Mouse (Mus musculus) embryonic facial prominence, embryonic 11.5 days (tissue): ENCODE measurements around the gene Arl6. TPM values are rescaled to one million over a fixed set of nuclear protein-coding genes. Genes with fewer than 3 reads are reported as not detected.
A peak's percentile ranks its signal among the peaks of the same experiment; 100 is the strongest.

Experiments
- ATAC-seq: fragments of 200-750 bp; cut with Nextera tagmentation; replicated peaks from 2 replicates; pipeline ENCODE4 v1.8.0; 2017; ENCODE audit warnings: low read depth; ENCODE audit not compliant: insufficient number of reproducible peaks, low FRiP score, low TSS enrichment
- DNase-seq: peaks from one replicate; pipeline ENCODE4 v3.0.0-alpha.2; 2015; ENCODE audit warnings: low spot score
- H3K27ac ChIP-seq: fragments of 300-500 bp; sonication (generic); replicated peaks from 2 replicates; pipeline ENCODE4 v1.5.1; 2014; ENCODE audit warnings: mild to moderate bottlenecking, low read depth, low read length, control low read depth
- H3K27me3 ChIP-seq: fragments of 300-500 bp; sonication (generic); 2 replicates; pipeline ENCODE4 v1.6.1; 2014; ENCODE audit warnings: mild to moderate bottlenecking, low read length, moderate library complexity, mixed read lengths; ENCODE audit not compliant: control insufficient read depth, insufficient read depth
- H3K36me3 ChIP-seq: fragments of 300-500 bp; sonication (generic); replicated peaks from 2 replicates; pipeline ENCODE4 v1.6.1; 2014; ENCODE audit warnings: low read depth, mild to moderate bottlenecking, low read length, moderate library complexity, mixed read lengths; ENCODE audit not compliant: control insufficient read depth, insufficient read depth
- H3K4me1 ChIP-seq: fragments of 300-500 bp; sonication (generic); 2 replicates; pipeline ENCODE4 v1.6.1; 2014; ENCODE audit warnings: low read length, mixed read lengths; ENCODE audit not compliant: control insufficient read depth, insufficient read depth
- H3K4me2 ChIP-seq: fragments of 300-500 bp; sonication (generic); 2 replicates; pipeline ENCODE4 v1.6.1; 2014; ENCODE audit warnings: low read depth, mild to moderate bottlenecking, control low read depth, low read length, moderate library complexity
- H3K4me3 ChIP-seq: fragments of 300-500 bp; sonication (generic); 2 replicates; pipeline ENCODE4 v1.5.1; 2014; ENCODE audit warnings: low read depth, low read length, control low read depth
- H3K9ac ChIP-seq: fragments of 300-500 bp; sonication (generic); replicated peaks from 2 replicates; pipeline ENCODE4 v1.6.1; 2014; ENCODE audit warnings: mild to moderate bottlenecking, control low read depth, low read length
- H3K9me3 ChIP-seq: fragments of 300-500 bp; sonication (generic); replicated peaks from 2 replicates; pipeline ENCODE4 v1.6.1; 2016; ENCODE audit warnings: mild to moderate bottlenecking, low read length, inconsistent platforms, mixed read lengths; ENCODE audit not compliant: control insufficient read depth
- WGBS: fragments of 180-500 bp; shearing (Covaris S2); extraction: QIAGEN DNeasy Blood & Tissue Kit; methylation state at CpG from one replicate; pipeline ENCODE4 v1.1.7; 2014; 5-methylcytosine and 5-hydroxymethylcytosine counted together
- polyA plus RNA-seq: library from polyadenylated mRNA; unstranded; fragments of >200 nt; fragmentation: Nextera tagmentation; extraction: Ambion mirVana; gene quantifications from 2 replicates; pipeline ENCODE4 v1.2.1, GENCODE M21; 2014

The Arl6 gene
- polyA plus RNA-seq, 1 experiment from 2014 or later: 50.1 TPM

GRCm38 (mm10) chr16:59598997-59599396 lies 40.2 kb downstream of the Arl6 start:
- Histone ChIP-seq H3K27me3 (no peaks in the 10 kb centered on the region), H3K9ac (no peak overlapping the region), H3K4me2 (peak overlapping the region; percentile 25; the same call in 1 of the 2 replicates), H3K4me3 (peak overlapping the region; percentile 76; the same call in 1 of the 2 replicates), H3K27ac (no peak overlapping the region), H3K36me3 (no peaks in the 10 kb centered on the region), H3K9me3 (no peaks in the 10 kb centered on the region), H3K4me1 (no peaks in the 10 kb centered on the region)
- peak; percentile 49 for DNase-seq
- ATAC-seq: no peak
- 18% methylated on average over 4 of the region's 4 CpGs for WGBS

DNA sequence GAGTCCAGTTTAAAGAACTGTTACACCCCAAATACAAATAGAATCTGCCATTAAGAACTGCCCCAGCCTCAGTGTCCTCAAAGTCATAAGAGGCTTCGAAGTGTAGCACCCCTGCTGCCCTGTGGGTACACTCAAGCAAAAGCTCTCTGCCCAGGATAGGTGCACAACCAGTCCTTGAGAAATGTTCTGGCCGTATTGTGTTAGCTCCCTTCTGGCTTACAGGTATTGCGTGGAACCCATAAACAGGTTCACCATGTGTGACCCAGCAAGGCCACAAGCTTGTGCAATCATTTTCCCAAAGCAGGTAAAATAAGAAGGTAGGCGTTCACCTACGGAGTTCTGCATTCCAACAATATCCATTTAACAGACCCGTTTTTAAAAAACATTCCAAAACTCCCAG lies 41.9 kb downstream of the Arl6 start:
- Histone ChIP-seq H3K4me1 (no peaks in the 10 kb centered on the region), H3K9ac (no peak overlapping the region), H3K4me2 (no peak overlapping the region), H3K36me3 (no peaks in the 10 kb centered on the region), H3K27me3 (no peaks in the 10 kb centered on the region), H3K27ac (no peak overlapping the region), H3K9me3 (no peaks in the 10 kb centered on the region), H3K4me3 (no peak overlapping the region)
- DNase-seq (no peak), ATAC-seq (no peak)
- 90% methylated on average over 6 of the region's 6 CpGs for WGBS

- DNase-seq: no peak
- ATAC-seq: no peak
- Histone ChIP-seq H3K9me3 (no peaks in the 10 kb centered on the region), H3K4me2 (no peak overlapping the region), H3K4me3 (no peak overlapping the region), H3K4me1 (no peaks in the 10 kb centered on the region), H3K27ac (no peak overlapping the region), H3K9ac (no peak overlapping the region), H3K27me3 (no peaks in the 10 kb centered on the region), H3K36me3 (no peaks in the 10 kb centered on the region)
- WGBS: 75% methylated on average over 3 of the region's 3 CpGs
Observed at GRCm38 (mm10) chr16:59594714-59595113, 44.5 kb downstream of the Arl6 start.

- no peaks in the 10 kb centered on the region for H3K27me3 ChIP-seq
- no peak for ATAC-seq
- peaks cover 3% of the 10 kb centered on the region; the same call in 1 of the 2 replicates for H3K4me1 ChIP-seq
- no peak overlapping the region for H3K4me3 ChIP-seq
- H3K9me3 ChIP-seq: no peaks in the 10 kb centered on the region
- no peak overlapping the region for H3K4me2 ChIP-seq
- peak; percentile 50 for DNase-seq
- no peaks in the 10 kb centered on the region for H3K36me3 ChIP-seq
- no peak overlapping the region for H3K9ac ChIP-seq
- WGBS: 52% methylated on average over 6 of the region's 6 CpGs
- no peak overlapping the region for H3K27ac ChIP-seq
Observed at GRCm38 (mm10) chr16:59590790-59591189, 48.4 kb downstream of the Arl6 start.

DNA sequence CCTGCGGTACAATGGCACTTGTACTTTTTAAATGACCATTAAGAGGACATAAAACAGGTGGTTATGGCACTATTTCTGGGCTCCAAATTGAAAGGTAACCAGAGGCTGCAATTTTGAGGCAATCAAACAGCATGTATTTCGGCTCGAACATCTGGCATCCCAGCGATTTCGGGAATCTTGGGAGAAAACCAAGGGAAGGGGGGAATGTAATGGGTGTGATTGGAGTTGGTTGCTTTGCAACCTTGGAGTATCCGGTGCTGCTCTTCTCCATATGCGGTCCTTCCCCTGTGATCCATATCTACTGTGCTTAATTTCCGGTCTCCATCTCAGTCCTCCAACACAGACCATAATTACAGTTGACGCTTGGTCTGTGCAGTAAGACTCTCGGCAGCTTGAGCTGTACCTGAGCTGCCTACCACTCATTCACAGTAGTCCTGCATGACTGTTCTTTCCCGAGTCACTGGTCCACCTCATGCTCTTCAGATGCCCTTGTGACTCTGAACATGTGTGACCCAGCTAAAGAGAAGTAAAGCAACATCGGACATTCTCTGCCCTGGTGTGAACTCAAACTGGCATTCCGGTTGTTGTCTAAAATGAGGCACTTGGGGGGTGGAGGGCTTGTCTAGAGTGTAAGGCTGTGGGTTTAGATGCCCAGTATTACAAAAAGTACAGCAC lies 50.7 kb downstream of the Arl6 start:
- no peaks in the 10 kb centered on the region for H3K27me3 ChIP-seq
- no peak overlapping the region for H3K27ac ChIP-seq
- no peaks in the 10 kb centered on the region for H3K36me3 ChIP-seq
- H3K4me2 ChIP-seq: no peak overlapping the region
- H3K4me1 ChIP-seq: peaks cover 3% of the 10 kb centered on the region; the same call in 1 of the 2 replicates
- no peak overlapping the region for H3K9ac ChIP-seq
- no peak overlapping the region for H3K4me3 ChIP-seq
- no peaks in the 10 kb centered on the region for H3K9me3 ChIP-seq
- 93% methylated on average over 13 of the region's 13 CpGs for WGBS
- DNase-seq (no peak), ATAC-seq (no peak)

DNA sequence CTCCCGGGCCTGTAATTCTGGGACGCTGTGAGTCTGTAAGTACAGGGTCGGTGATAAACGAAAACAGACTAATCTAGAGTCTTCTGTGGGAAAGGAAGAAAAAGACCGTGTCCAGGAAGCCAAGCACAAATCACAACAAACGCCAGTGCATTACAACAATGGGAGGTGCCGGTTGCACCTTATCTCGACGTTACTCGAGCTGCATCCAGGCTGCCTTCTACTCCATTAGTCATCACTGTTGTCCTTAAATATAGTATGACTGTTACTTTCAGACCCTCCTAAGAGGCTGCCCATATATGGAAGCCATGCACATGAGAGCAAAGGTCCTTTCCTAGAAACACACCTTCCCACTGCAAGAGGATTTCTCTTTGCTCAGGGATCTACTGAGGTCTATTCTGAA lies 51.4 kb downstream of the Arl6 start:
- H3K9ac ChIP-seq: no peak overlapping the region
- no peak overlapping the region for H3K27ac ChIP-seq
- no peak overlapping the region for H3K4me2 ChIP-seq
- ATAC-seq (no peak), DNase-seq (no peak)
- H3K4me3 ChIP-seq: no peak overlapping the region
- no peaks in the 10 kb centered on the region for H3K9me3 ChIP-seq
- H3K4me1 ChIP-seq: peaks cover 3% of the 10 kb centered on the region; the same call in 1 of the 2 replicates
- 80% methylated on average over 10 of the region's 10 CpGs for whole genome bisulfite sequencing
- H3K36me3 ChIP-seq: no peaks in the 10 kb centered on the region
- H3K27me3 ChIP-seq: no peaks in the 10 kb centered on the region

DNA sequence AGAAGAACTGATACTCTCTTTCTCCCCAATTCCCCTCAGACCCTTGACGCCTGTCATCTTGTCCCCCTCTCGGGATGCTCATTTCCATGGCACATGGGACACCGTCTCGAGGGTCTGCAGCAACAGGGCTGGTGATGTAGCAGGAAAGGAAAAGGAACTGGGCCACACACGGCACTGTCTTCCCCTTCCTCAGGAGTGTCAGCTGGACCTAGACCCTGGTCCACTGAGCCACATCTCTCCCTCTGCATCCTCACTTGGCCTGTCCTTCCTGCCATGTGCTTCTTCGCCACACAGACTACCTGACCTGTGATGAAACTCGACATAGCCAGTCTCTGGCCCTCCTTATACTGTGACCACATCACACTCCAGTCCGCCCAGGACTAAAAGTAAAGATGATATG lies 52.3 kb downstream of the Arl6 start:
- Histone ChIP-seq H3K4me1 (peaks cover 3% of the 10 kb centered on the region; the same call in 1 of the 2 replicates), H3K9me3 (no peaks in the 10 kb centered on the region), H3K27me3 (no peaks in the 10 kb centered on the region), H3K4me2 (no peak overlapping the region), H3K36me3 (no peaks in the 10 kb centered on the region), H3K27ac (no peak overlapping the region), H3K9ac (no peak overlapping the region), H3K4me3 (no peak overlapping the region)
- DNase-seq (no peak), ATAC-seq (no peak)
- 85% methylated on average over 8 of the region's 8 CpGs for WGBS

DNA sequence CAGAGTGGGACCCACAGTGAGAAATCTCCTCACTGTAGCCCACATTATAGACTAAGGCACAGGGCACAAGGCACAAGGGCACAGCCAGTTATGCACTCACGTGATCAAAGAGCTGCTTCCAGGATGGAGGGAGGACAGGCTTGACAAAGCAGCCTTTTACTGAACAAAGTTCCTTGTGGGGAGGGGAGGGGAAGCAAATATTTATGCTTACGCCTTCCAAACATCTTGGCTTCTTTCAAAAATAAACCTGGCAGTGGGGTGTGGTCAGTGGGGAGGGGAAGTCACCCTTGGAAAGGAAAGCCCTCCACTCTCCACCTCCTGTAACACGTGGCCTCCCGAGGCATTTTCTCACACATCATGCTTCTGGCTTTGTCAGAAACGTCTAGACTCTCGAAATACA lies 52.9 kb downstream of the Arl6 start:
- DNase-seq: no peak
- no peaks in the 10 kb centered on the region for H3K27me3 ChIP-seq
- no peak overlapping the region for H3K27ac ChIP-seq
- H3K4me3 ChIP-seq: no peak overlapping the region
- no peak overlapping the region for H3K9ac ChIP-seq
- 49% methylated on average over 6 of the region's 6 CpGs for WGBS
- peak; percentile 21; the same call in 1 of the 2 replicates for ATAC-seq
- H3K4me2 ChIP-seq: no peak overlapping the region
- H3K4me1 ChIP-seq: peaks cover 3% of the 10 kb centered on the region; the same call in 1 of the 2 replicates
- no peaks in the 10 kb centered on the region for H3K9me3 ChIP-seq
- H3K36me3 ChIP-seq: no peaks in the 10 kb centered on the region
